Mouse (Mus musculus) heart, embryonic 16.5 days (tissue): ENCODE data around the gene Swi5. TPM values are rescaled to one million over a fixed set of nuclear protein-coding genes. Genes with fewer than 3 reads are reported as not detected.
A peak's percentile ranks its signal among the peaks of the same experiment; 100 is the strongest.

Experiments used
- ATAC-seq: fragments of 200-750 bp; cut with Nextera tagmentation; replicated peaks from 2 replicates; pipeline ENCODE4 v1.8.0; 2017; ENCODE audit warnings: moderate number of reproducible peaks; ENCODE audit not compliant: insufficient read depth, low FRiP score; ENCODE audit errors: extremely low read depth
- H3K27ac ChIP-seq: fragments of 300-500 bp; sonication (generic); 2 replicates; pipeline ENCODE4 v1.5.1; 2014; ENCODE audit warnings: mild to moderate bottlenecking, low read length, control low read depth, moderate library complexity
- H3K27me3 ChIP-seq: fragments of 300-500 bp; sonication (generic); 2 replicates; pipeline ENCODE4 v1.6.1; 2014; ENCODE audit warnings: low read length, mixed read lengths; ENCODE audit not compliant: control insufficient read depth, insufficient read depth
- H3K36me3 ChIP-seq: fragments of 300-500 bp; sonication (generic); 2 replicates; pipeline ENCODE4 v1.6.1; 2014; ENCODE audit not compliant: control insufficient read depth, insufficient read depth
- H3K4me1 ChIP-seq: fragments of 300-500 bp; sonication (generic); 2 replicates; pipeline ENCODE4 v1.6.1; 2014; ENCODE audit warnings: low read length, mixed read lengths; ENCODE audit not compliant: control insufficient read depth, insufficient read depth
- H3K4me2 ChIP-seq: fragments of 300-500 bp; sonication (generic); 2 replicates; pipeline ENCODE4 v1.6.1; 2014; ENCODE audit warnings: low read depth, mild to moderate bottlenecking, control low read depth, low read length
- H3K4me3 ChIP-seq: fragments of 300-500 bp; sonication (generic); 2 replicates; pipeline ENCODE4 v1.5.1; 2014; ENCODE audit warnings: mild to moderate bottlenecking, control low read depth, low read length
- H3K9ac ChIP-seq: fragments of 300-500 bp; sonication (generic); 2 replicates; pipeline ENCODE4 v1.6.1; 2014; ENCODE audit warnings: low read length, control low read depth
- H3K9me3 ChIP-seq: fragments of 300-500 bp; sonication (generic); replicated peaks from 2 replicates; pipeline ENCODE4 v1.6.1; 2016; ENCODE audit warnings: low read length; ENCODE audit not compliant: control insufficient read depth
- WGBS: fragments of 180-500 bp; shearing (Covaris S2); extraction: QIAGEN DNeasy Blood & Tissue Kit; methylation state at CpG from one replicate; pipeline ENCODE4 v1.1.7; 2014; 5-methylcytosine and 5-hydroxymethylcytosine counted together
- polyA plus RNA-seq: library from polyadenylated mRNA; unstranded; fragments of >200 nt; fragmentation: Nextera tagmentation; extraction: Ambion mirVana; gene quantifications from 2 replicates; pipeline ENCODE4 v1.2.1, GENCODE M21; 2015

Gene Swi5
- 305 and 327 TPM in 2 replicates for polyA plus RNA-seq

DNA sequence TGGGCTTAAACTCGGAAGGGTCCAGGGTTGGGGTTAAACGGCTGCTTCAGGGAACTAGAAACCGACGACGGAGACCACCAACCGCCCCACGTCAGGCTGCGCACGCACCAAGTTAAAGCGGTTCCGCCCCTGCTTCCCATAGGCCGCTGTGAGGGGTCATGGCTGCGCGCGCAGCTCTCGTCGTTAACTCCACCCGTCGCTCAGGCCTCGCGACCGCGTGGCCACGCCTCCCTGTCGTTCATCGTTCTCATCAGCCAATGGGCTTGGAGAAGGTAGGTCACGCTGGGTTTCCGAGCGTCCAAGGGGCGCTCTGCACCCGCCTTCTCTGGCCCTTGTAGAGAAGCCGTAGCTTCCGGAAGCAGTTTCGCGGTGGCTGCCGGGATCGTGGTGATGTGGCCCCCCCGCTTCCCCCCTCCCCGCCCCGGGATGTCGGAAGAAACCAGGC lies at the start of gene Swi5:
Gene Swi5 (minus strand): TSS at position 153 of the 445 bp plus-strand sequence.
- H3K9ac ChIP-seq: peak within 1 kb of the TSS; percentile 95
- peak within 1 kb of the TSS; percentile 94 for H3K4me2 ChIP-seq
- peak; percentile 99 for ATAC-seq
- under 1% methylated on average over 40 of the region's 41 CpGs for WGBS
- H3K9me3 ChIP-seq: no peaks in the 10 kb centered on the region
- peaks cover 5% of the 10 kb centered on the region; the same call in 1 of the 2 replicates for H3K36me3 ChIP-seq
- H3K4me1 ChIP-seq: peaks cover 22% of the 10 kb centered on the region
- no peaks in the 10 kb centered on the region for H3K27me3 ChIP-seq
- peak within 1 kb of the TSS; percentile 83 for H3K27ac ChIP-seq
- H3K4me3 ChIP-seq: peak within 1 kb of the TSS; percentile 91

DNA sequence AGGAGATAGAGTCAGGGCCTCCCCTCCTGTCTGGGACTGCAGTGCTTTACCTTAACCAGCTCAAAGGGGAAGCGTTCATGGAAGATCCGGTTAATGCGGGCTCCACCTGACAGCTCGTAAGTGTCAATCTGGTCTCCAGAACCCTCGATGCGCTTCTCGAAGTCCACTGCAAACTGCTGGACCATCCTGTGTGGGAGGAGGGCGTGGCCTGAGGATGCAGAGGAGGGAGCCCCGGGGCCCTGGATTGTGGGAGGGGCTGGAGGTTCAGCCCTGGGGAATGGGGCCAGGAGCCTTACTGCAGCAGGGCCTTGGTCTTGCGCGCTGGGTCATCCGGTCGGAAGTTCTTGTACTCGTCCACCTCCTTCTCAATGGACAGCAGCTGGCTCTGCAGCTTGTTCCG lies 48.0 kb upstream of the Swi5 start:
- no peak overlapping the region for H3K4me3 ChIP-seq
- no peaks in the 10 kb centered on the region for H3K4me1 ChIP-seq
- H3K27ac ChIP-seq: no peak overlapping the region
- H3K27me3 ChIP-seq: peaks cover 13% of the 10 kb centered on the region
- no peak overlapping the region for H3K9ac ChIP-seq
- no peaks in the 10 kb centered on the region for H3K9me3 ChIP-seq
- H3K4me2 ChIP-seq: no peak overlapping the region
- no peaks in the 10 kb centered on the region for H3K36me3 ChIP-seq
- 48% methylated on average over 15 of the region's 15 CpGs for WGBS
- ATAC-seq: no peak

DNA sequence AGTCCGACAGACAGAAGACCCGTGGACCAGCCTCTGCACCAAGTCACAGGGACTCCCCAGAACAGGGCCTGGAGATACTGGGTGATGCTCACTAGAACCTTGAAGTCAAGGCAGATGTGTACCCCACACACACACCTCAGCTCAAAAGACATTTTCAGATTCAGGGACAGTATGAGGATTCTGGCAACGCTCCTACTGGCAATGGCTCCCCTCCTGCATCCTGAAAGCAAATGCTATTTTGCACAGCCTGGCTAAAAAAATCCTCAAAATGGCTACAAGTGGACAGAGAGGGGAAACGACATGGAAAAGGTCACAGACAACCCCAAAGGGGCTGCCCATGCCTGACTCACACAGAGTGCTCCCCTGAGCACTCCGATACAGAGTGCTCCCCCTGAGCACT lies 44.3 kb upstream of the Swi5 start:
- 90% methylated on average over 5 of the region's 5 CpGs for WGBS
- H3K36me3 ChIP-seq: no peaks in the 10 kb centered on the region
- H3K9me3 ChIP-seq: no peaks in the 10 kb centered on the region
- no peaks in the 10 kb centered on the region for H3K4me1 ChIP-seq
- H3K4me3 ChIP-seq: no peak overlapping the region
- no peak for ATAC-seq
- H3K9ac ChIP-seq: no peak overlapping the region
- H3K27me3 ChIP-seq: peaks cover 8% of the 10 kb centered on the region
- no peak overlapping the region for H3K4me2 ChIP-seq
- H3K27ac ChIP-seq: no peak overlapping the region

DNA sequence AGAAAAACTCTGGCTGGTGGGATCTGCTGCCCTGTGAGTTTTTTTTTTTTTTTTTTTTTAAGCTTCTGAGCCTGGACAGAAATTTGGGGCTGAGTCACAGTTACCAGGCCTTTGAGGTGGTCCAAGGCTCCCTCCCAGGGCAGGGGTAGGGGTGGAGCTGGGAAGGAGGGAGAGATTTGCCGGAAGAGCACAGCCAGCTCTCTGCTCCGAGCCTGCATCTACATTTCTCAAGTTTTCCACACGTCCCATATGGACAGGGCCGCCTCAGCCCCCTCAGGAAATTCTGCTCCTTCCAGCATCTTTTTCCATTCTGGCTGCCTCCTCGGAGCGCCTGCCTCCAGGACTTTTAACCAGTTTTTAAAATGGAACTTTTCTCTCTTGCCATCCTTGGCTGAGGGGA lies 41.7 kb upstream of the Swi5 start:
- Histone ChIP-seq H3K4me3 (no peak overlapping the region), H3K27me3 (peaks cover 6% of the 10 kb centered on the region; the same call in 1 of the 2 replicates), H3K9me3 (no peaks in the 10 kb centered on the region), H3K36me3 (no peaks in the 10 kb centered on the region), H3K4me2 (no peak overlapping the region), H3K27ac (no peak overlapping the region), H3K9ac (no peak overlapping the region), H3K4me1 (no peaks in the 10 kb centered on the region)
- 0 out of 2 replicates have a peak, but pooled peaks have one; percentile 39 for ATAC-seq
- 53% methylated on average over 6 of the region's 6 CpGs for WGBS

- H3K27me3 ChIP-seq: 0 out of 2 replicates have a peak, but pooled peaks cover 2% of the 10 kb centered on the region
- H3K4me2 ChIP-seq: no peak overlapping the region
- no peaks in the 10 kb centered on the region for H3K36me3 ChIP-seq
- H3K9ac ChIP-seq: no peak overlapping the region
- WGBS: 46% methylated on average over 13 of the region's 13 CpGs
- no peak overlapping the region for H3K4me3 ChIP-seq
- no peaks in the 10 kb centered on the region for H3K4me1 ChIP-seq
- no peak for ATAC-seq
- H3K9me3 ChIP-seq: no peaks in the 10 kb centered on the region
- H3K27ac ChIP-seq: no peak overlapping the region
Observed at GRCm38 (mm10) chr2:32328911-32329460, 41.1 kb upstream of the Swi5 start.

- 74% methylated on average over 4 of the region's 4 CpGs for WGBS
- H3K4me2 ChIP-seq: no peak overlapping the region
- H3K36me3 ChIP-seq: no peaks in the 10 kb centered on the region
- H3K4me3 ChIP-seq: no peak overlapping the region
- ATAC-seq: no peak
- no peak overlapping the region for H3K9ac ChIP-seq
- no peak overlapping the region for H3K27ac ChIP-seq
- no peaks in the 10 kb centered on the region for H3K4me1 ChIP-seq
- H3K27me3 ChIP-seq: no peaks in the 10 kb centered on the region
- H3K9me3 ChIP-seq: no peaks in the 10 kb centered on the region
Observed at GRCm38 (mm10) chr2:32327200-32327599, 39.3 kb upstream of the Swi5 start.

GRCm38 (mm10) chr2:32325342-32325741 lies 37.5 kb upstream of the Swi5 start:
- Histone ChIP-seq H3K9ac (no peak overlapping the region), H3K4me1 (no peaks in the 10 kb centered on the region), H3K27ac (no peak overlapping the region), H3K27me3 (no peaks in the 10 kb centered on the region), H3K9me3 (no peaks in the 10 kb centered on the region), H3K36me3 (no peaks in the 10 kb centered on the region), H3K4me3 (no peak overlapping the region), H3K4me2 (no peak overlapping the region)
- no peak for ATAC-seq
- WGBS: 34% methylated on average over 7 of the region's 7 CpGs

DNA sequence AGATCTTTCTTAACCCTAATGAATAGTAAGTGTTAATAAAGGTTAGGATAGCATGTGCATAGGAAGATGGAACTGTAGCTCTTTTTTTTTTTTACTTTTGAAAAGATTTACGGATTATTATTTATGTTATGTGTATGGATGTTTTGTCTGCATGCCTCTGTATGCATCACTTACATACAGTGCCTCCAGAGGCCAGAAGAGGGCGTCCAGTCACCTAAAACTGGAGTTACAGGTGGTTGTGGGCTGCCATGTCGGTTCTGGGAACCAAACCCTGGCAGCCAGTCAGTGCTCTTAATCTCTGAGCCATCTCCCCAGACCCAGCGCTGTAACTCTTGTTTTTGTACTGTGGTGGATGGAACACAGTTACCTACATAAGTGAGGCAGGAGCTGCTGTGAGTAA lies 36.4 kb upstream of the Swi5 start:
- Histone ChIP-seq H3K27me3 (0 out of 2 replicates have a peak, but pooled peaks cover 2% of the 10 kb centered on the region), H3K27ac (no peak overlapping the region), H3K4me3 (no peak overlapping the region), H3K36me3 (no peaks in the 10 kb centered on the region), H3K4me2 (no peak overlapping the region), H3K9me3 (no peaks in the 10 kb centered on the region), H3K4me1 (peaks cover 2% of the 10 kb centered on the region; the same call in 1 of the 2 replicates), H3K9ac (no peak overlapping the region)
- no peak for ATAC-seq
- 57% methylated on average over 4 of the region's 4 CpGs for WGBS

- no peak for ATAC-seq
- Histone ChIP-seq H3K27ac (no peak overlapping the region), H3K36me3 (no peaks in the 10 kb centered on the region), H3K27me3 (peaks cover 9% of the 10 kb centered on the region; the same call in 1 of the 2 replicates), H3K4me1 (peaks cover 7% of the 10 kb centered on the region), H3K4me3 (no peak overlapping the region), H3K9ac (no peak overlapping the region), H3K9me3 (no peaks in the 10 kb centered on the region), H3K4me2 (no peak overlapping the region)
- 76% methylated on average over 7 of the region's 7 CpGs for WGBS
Observed at GRCm38 (mm10) chr2:32322754-32323741, 35.2 kb upstream of the Swi5 start.
